Mouse (Mus musculus): Measurements from ENCODE around the gene Slco2a1. TPM values are rescaled to one million over a fixed set of nuclear protein-coding genes. Genes with fewer than 3 reads are reported as not detected.

The Slco2a1 gene
- total RNA-seq (2017): not detected in 2 replicates

DNA sequence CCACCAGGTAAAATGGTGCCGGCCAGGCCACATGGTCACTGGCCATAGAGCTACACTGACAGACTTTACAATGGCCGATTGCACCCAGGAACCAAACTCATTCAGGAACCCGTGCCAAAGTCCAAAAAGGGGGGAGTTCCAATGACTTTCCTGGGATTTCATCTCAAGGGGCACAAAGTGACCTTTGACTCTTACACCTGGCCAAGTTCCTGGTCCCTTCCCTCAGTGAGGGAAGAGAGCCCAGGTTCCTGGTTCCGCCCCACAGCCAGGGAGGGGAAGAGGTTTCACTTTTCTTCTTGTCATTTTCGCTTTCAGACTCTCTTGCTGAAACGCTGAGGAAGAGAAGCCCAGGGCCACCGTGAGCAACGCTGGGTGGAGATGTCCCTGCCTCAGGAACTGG lies at the start of gene Slco2a1:
Gene Slco2a1 (plus strand): TSS at position 251 of the 400 bp plus-strand sequence.
- ATAC-seq (replicated peaks; ENCODE audit: low read depth, poor library complexity, severe bottlenecking): no peak

DNA sequence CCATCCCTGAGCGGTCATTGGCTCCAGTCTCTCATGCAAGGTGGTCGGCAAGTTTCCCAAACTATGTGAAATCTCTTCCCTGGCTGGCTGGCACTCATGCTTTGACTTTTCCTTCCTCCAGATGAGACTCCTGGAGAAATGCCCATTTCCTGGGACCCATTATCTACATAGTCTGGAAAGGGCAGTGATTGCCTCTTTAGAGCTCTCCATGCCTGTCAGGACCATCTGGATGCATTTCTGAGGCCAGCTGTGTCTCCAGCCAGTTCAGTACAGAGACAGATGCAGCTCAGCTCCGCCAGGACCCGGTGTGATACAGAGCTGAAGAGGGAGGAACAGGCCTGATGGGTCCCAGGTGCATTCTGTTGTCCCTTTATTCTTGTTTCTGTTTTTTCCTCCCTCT lies 46.3 kb upstream of the Slco2a1 start:
- ATAC-seq (replicated peaks; ENCODE audit: low read depth, poor library complexity, severe bottlenecking): no peak

DNA sequence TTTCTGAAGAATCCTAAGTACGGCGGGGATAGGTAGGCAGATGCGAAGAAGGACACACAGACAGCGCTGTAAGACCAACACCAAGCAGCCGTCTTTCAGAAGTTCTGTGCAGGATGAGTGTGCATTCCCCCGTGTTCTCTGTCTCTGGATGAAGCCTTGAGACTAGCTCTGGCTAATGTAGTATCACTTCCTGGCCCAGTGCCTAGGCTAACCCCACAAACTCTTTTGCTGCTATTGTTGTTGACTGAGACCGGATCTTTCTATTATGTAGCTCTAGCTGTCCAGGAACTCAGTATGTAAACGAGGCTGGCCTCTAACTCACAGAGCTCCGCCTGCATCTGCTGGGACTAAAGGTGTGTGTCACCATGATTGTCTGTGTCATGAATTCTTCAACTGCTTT lies 43.6 kb upstream of the Slco2a1 start:
- no peak for ATAC-seq (replicated peaks; ENCODE audit: low read depth, poor library complexity, severe bottlenecking)

DNA sequence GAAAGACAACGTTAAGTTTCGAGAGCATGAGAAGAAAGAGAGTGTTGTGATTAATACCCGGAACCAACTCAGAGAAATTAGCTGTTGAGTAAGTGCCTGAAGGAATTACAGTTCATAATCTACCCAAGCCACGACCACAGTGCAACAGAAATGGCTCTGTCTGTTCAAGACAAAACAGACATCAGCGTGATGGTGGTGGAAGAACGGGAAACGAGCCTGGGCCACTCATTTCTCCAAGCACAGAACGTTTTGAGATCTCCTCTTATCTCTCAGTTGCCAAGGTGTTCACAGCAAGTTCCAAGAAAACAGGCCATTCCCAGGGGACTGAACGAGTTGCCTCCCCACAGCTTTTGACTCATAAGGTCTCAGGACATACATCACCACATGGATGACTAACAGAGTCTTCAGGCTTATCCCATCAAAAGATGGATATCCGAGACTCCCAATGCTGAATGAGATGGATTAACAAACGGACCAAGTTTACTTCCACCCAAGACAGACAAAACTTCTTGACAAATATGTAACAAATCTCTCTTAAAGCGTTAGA lies 42.0 kb upstream of the Slco2a1 start:
- no peak for ATAC-seq (replicated peaks; ENCODE audit: low read depth, poor library complexity, severe bottlenecking)

DNA sequence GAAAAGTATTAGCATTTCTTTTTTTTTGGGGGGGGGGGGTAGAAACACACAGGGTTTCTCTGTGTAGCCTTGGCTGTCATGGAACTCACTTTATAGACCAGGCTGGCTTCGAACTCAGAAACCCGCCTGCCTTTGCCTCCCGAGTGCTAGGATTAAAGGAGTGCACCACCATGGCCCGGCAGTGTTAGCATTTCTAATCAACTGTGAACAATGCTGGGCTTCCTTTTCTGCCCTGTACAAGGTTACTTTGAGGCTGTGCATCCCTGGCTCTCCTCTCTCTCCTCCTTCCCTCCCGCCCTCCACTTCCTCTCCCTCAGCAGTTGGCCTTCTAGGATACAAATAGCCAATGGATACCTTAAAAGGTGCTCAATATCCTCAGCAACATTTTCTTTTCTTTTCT lies 39.8 kb upstream of the Slco2a1 start:
- ATAC-seq (replicated peaks; ENCODE audit: low read depth, poor library complexity, severe bottlenecking): no peak

DNA sequence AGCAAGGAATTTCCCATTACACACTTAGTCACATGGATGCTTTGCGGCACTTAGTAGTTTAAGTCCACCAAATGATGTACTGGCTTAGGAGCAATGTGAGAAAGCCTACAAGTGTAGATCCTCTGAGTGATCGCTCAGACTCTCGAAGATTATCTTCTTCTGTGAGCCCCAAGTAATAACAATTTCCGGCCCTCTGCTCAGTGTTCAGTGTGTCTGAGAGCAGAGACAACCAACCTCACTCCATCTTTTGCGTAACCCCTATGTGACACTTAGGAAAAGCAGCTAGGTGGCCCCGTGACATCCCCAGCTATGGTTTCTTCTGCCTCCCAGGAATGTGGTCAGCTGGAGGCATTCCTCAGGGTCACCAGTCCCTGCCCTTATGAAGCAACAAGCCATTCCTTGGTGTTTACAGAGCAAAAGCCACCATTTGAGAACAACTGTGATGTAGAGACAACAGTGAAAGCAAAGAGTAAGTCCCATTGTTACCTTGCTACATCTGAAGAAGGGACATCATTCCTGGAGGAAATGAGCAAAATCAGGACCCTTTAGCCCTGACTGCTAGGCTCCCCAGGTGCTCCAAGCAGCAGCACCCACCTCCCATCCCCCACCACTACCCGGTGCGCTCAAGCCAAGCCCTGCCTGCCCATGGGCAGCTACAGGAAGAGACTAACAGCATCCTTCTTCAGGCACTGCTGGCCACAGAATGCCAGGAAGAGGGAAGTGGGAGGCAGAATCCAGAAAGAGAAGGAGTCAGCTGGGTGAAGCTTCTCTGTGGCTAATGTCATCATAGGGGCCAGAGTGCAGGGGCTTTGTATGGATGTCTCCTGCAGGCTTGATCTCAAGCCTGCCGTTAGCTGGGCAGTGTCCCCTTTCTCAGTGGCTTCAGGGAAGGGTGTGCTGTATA lies 37.2 kb upstream of the Slco2a1 start:
- ATAC-seq (replicated peaks; ENCODE audit: low read depth, poor library complexity, severe bottlenecking): no peak

DNA sequence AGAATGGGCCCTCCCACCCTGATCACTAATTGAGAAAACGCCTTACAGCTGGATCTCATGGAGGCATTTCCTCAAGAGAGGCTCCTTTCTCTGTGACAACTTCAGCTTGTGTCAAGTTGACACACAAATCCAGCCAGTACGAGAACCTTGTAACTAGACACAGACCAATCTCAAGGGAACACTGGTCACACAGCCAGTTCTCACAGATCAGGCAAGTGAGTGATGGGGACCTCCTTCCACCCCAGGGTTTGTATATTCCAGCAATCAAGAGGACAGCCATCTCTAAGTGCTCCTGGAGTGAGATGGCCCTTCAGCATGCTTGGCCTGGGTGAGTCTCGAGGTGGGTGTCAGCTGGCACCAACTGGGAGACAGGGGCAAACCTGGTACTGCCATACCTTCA lies 32.6 kb upstream of the Slco2a1 start:
- no peak for ATAC-seq (replicated peaks; ENCODE audit: low read depth, poor library complexity, severe bottlenecking)

DNA sequence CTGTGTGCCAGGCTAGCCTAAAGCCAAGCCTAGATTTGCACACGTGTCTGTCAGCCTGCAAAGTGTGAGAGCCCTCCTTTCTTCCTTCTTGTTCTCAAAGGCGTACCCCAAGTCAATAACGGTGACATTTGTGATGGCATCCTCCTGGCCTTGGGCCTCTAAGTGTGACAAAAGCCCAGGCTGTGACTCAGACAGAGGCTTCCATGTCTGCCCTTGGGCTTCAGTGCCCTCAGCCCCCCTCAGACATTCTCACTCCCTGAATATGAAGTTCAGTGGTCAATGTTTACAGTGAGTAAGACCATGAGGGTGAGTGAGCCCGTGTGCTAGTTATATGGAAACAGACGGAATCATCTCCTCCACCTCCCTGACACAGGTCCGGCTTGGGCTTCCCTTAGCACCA lies 29.8 kb upstream of the Slco2a1 start:
- no peak for ATAC-seq (replicated peaks; ENCODE audit: low read depth, poor library complexity, severe bottlenecking)

DNA sequence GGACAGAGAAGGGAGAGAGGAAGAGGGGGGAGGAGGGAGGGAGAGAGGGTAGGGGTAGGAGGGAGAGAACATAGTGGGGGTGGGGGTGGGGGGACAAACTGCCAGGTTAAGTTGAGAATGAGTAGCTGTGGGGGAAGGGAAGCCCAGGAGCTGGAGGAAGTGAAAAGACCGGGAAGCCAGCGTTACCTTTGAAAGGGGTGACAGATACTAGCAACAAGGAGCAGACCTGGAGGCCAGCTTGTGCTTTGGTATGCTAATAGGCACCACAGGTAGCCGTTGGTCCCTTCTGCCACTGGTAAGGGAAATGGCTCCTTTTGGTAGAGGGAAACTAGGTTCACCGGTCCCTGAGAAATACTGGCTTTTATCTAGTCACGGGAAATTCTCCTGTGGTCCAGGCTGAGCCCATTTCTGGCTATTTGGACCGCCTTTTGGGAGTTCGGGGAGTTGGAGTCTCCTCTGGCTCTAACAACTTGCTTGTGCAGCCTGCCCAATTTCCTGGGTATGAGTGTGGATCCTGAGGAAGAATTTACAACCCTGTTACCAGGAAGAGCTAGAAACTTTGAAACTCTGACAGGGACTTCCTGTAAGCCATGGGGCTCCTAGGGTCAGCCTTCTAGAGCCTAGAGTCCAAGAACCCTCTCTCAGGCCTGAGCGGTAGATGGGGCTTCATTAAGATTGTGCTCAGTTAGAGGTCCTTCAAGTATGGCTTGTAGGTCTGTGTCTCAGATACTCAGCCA lies 27.0 kb upstream of the Slco2a1 start:
- ATAC-seq (replicated peaks; ENCODE audit: low read depth, poor library complexity, severe bottlenecking): no peak

DNA sequence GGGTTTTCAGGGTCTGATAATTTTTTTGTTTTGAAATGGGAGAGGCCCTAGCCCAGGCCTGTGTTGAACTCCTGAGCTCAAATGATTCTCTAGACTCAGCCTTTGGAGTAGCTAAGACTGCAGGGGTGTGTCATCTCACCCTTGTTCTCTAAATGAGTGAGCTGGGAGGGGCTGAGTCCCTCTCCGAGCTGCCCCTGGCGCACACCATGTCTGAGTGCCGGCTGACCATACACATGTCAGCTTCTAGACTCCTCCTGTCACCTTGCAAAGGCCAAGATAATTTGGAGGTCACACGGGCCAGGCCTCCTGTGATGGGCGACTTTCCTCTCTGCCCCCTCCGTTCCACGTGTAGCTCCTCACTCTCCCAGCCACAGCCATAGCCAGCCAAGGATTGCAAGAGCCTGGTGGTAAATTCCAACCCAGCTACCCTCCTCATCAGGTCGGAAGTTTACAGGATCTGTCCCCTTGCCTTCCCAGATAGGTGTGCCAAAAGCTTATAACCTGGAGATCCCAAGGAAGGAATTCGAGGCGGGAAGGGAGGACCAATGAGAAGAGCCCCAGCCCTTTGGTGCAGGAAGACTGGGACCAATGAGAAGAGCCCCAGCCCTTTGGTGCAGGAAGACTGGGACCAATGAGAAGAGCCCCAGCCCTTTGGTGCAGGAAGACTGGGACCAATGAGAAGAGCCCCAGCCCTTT lies 26.3 kb upstream of the Slco2a1 start:
- ATAC-seq (replicated peaks; ENCODE audit: low read depth, poor library complexity, severe bottlenecking): no peak

DNA sequence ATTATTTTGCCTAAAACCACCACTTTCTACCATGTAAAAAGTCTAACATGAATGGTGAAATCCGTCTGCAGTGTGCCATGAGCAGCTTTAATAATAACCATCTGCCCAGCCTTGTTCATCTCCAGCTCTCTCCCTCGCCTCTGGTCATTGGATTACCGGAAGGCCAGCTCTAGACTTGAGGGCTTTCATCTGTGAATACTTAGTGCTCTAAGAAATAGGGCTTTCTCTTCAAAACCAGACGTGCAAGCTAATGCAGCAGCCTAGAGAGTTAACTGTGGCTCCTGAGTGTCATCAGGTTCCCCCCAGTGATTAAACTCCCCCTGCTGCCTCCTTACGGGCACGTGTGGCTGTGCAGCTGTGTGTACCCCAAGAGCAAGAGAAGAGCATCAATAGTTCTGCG lies 25.2 kb upstream of the Slco2a1 start:
- no peak for ATAC-seq (replicated peaks; ENCODE audit: low read depth, poor library complexity, severe bottlenecking)

DNA sequence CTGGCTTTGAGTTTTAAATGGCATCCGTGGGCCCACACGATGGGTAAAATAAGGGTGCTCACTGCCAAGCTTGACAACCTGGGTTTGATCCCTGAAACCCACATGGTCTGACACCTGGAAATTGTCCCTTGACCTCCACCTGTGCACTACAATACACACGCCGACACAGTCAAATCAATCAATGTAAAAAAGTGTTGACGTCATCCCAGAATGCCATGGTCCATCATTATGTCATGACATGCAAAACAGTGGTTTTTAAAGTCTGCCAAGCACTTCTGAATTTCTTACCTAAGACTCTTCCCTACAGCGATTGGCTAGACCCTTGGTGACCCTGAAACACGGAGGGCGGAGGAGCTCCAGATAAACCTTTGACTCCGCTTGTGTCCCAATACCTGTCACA lies 23.9 kb upstream of the Slco2a1 start:
- ATAC-seq (replicated peaks; ENCODE audit: low read depth, poor library complexity, severe bottlenecking): no peak

DNA sequence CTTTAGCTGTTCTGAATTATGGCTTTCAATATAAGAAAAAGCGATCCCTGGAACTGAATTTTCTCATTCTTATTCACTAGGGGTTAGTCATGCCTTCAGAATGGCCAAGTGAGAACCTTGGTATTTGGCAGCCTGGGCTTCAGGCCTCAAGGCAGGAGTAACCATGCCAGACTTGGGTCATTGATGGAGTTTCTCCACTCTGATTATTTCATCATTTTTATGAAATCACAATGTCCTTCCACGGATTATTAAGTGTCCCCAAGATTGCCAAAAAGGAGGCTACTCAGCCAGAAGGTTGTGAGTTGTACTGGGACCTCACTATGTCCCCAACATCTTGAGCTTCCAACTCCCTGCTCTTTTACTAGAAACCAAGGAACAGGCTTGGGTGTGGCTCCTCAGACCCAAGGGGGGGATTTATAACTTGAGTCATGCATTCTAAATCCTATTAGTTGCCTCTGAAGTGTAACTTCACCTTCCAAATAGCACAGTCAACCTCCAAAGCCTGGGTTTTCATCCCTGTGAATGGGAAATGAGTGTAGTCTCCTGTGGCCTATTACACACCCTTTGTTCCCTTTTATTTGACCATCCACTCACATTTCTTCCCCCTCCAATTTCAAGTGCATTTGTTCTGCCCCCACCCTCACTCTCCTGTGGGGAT lies 16.0 kb upstream of the Slco2a1 start:
- no peak for ATAC-seq (replicated peaks; ENCODE audit: low read depth, poor library complexity, severe bottlenecking)

DNA sequence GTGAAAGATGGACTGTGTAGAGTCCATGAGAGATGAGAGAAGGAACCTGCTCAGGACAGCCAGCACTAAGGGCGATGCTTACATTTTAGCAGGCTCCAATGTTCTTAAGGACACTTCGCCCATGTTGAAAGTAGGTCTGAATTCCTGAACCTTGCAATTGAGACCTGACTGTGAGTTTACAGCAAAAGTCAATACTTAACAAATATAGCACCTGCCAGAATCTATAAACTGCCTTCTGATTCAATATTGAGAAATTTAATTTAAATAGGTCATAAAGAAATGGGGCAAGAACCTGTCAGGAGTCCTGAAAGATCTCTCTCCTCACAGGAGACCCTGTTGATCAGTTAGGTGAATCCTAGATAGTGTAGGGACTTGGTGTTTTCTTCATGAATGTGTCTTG lies 12.6 kb upstream of the Slco2a1 start:
- ATAC-seq (replicated peaks; ENCODE audit: low read depth, poor library complexity, severe bottlenecking): no peak

DNA sequence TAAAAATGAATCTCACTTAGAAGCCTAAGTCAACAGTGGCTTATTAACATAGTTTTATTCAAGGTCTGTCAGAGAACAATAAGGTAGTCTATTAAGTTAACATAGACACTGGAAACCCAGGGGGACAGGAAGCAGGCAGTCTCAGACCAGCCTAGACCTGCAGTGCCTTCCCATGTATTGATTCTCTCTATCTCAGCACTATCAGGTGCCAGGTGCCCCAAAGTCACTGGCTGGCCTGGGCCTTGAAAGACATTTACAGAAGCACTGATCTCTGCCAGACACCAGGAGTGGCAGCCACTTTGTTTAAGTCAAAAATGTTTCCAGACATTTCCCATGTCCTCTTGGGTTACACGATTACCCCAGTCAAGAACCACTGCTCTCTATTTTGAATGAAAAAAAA lies 11.4 kb upstream of the Slco2a1 start:
- ATAC-seq (replicated peaks; ENCODE audit: low read depth, poor library complexity, severe bottlenecking): no peak

DNA sequence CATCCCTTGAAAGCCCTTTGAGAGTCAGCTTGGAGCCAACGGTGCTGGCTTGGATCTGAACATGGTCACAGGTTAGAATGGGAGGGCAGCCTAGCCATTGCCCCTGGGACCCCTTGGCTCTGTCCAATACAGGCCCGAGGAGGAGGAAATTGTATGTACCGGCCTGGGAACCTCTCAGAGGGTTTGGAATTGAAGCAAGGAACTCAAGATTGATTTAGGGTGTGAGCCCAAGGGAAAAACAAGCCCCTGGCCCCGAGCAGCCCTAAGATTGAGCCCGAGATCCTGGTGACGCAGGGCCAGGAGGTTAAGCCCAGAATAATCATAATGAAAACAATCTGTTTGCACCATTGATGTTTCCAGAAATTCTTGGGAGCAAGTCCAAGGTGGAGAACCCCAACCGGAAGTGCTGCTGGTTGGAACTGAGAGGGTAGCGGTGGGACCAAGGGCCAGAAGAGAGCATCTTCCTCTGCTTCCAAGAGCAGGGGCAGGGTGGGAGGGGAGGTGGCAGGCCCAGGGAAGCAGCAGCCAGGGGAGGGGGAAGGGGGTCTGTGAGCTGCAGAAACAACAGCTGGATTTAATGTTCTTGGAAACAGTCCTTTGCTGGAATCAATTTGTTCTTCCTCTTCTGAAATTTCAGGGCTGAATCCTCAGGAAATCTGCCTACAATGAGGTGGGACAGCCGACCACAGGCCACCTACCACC lies 10.6 kb upstream of the Slco2a1 start:
- no peak for ATAC-seq (replicated peaks; ENCODE audit: low read depth, poor library complexity, severe bottlenecking)

DNA sequence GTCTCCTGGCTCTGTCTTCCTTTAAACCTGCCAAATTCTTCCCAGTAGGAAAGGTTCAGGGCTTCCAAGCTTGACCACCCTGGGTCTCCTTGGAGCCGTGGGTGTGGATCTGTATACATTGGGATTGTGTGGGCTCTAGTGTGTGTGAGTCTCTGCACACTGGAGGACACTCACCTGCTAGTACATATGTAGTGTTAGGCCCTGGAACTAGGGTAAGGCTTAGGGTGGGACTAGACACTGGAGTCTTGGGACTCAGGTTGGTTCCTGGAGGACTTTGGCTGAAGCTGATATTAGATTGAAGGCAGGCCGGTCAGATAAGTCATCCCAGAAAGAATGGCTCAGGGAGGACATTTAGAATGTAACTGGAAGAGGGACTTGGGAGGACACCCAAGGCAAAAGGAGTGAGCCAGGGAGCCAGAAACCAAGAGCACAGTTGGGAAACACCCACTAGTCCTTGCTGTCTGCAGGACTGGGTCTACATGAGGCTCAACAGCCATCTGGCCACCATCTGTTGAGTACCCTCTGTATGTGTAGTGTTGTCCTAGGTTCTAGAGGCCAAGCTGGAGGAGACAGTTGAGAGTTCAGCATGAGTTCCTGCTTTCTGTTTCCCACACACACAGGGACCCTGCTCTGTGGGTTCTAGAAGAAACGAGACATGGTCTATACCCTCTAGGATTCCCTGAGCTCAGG lies 9.4 kb upstream of the Slco2a1 start:
- ATAC-seq (replicated peaks; ENCODE audit: low read depth, poor library complexity, severe bottlenecking): no peak

DNA sequence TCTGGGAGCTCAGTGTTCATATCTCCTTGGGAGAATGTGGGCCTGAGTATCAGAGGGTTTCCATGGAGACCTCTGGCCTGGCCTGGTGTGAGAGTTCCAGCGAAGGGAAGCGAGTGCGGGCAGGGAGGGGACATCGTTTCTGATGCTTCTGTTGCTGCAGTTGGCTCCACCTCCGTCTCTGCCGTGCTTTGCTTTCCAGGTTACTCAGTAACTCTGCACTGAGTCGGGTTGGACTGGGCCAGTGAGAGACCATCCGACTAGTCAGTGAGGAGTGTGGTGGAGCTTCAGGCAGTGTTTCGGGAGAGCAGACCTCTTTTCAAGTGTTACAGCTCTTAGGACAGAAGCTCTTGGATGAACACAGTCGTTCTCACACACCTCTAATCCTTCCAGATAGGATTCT lies 8.6 kb upstream of the Slco2a1 start:
- ATAC-seq (replicated peaks; ENCODE audit: low read depth, poor library complexity, severe bottlenecking): no peak

DNA sequence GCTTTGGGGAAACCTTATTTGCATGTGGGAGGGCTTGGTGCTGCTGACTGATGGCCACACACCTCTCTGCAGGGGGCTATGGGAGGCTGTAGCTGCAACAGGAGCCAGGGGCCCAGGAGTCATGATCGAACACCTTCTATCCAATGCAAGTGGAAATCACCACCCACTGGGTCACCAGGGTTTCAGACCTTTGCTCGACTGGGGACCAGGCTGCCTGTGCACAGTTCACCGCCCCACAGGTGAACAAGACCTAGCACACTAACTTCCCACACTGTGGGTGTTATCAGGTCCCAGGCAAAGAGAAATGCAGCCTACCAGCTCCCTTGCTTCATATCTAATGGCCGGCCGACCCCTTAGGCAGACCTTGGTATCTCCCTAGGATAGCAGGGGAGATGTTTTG lies 8.1 kb upstream of the Slco2a1 start:
- no peak for ATAC-seq (replicated peaks; ENCODE audit: low read depth, poor library complexity, severe bottlenecking)
